ENCODE assay signal across 8 mouse cellular contexts in genomic region chr7:143154458-143154871, GRCm38 (mm10). TPM values are rescaled to one million over a fixed set of nuclear protein-coding genes. Genes with fewer than 3 reads are reported as not detected.
DNase-seq lines count a peak whose midpoint lies in the region; ATAC-seq and TF ChIP-seq lines count a peak whose summit lies in the region.

No protein-coding gene starts in this region.

- peaks cover 11% of the 10 kb centered on the region for H3K4me1 ChIP-seq in kidney, postnatal 0 days (replicated peaks; ENCODE audit: insufficient read depth, low read length)
- H3K4me1 ChIP-seq in limb, embryonic 11.5 days (ENCODE audit: control insufficient read depth, insufficient read depth, low read length) = peaks cover 24% of the 10 kb centered on the region

- peak overlapping the region; percentile 15; the same call in 1 of the 2 replicates for H3K27ac ChIP-seq in kidney, postnatal 0 days
- H3K27ac ChIP-seq in gastrocnemius, adult 2 months = no peak overlapping the region
- H3K27ac ChIP-seq in limb, embryonic 11.5 days (replicated peaks; ENCODE audit: low read depth, low read length) = peak overlapping the region; percentile 85

- WGBS in kidney, postnatal 0 days = 28% methylated on average over 19 of the region's 19 CpGs
- 16% methylated on average over 19 of the region's 19 CpGs for WGBS in limb, embryonic 11.5 days

- H3K27me3 ChIP-seq in kidney, postnatal 0 days (ENCODE audit: insufficient read depth, low read length) = no peaks in the 10 kb centered on the region
- H3K27me3 ChIP-seq in limb, embryonic 11.5 days (ENCODE audit: control insufficient read depth, insufficient read depth, low read length) = no peaks in the 10 kb centered on the region

- DNase-seq in kidney, postnatal 0 days (ENCODE audit: low spot score) = peak; percentile 61
- DNase-seq in kidney, postnatal 25 days = no peak
- peak; percentile 42 for DNase-seq in R1 (ENCODE audit: low read depth, low spot score)
- peak; percentile 51 for DNase-seq in gastrocnemius, adult 2 months
- DNase-seq in limb, embryonic 11.5 days (ENCODE audit: low spot score) = peak; percentile 74
- peak; percentile 54 for DNase-seq in retina, embryonic 14.5 days (ENCODE audit: low spot score)
- no peak for DNase-seq in frontal cortex, adult 2 months (ENCODE audit: extremely low spot score in 1 of 2, low spot score in 1 of 2)
- DNase-seq in right cerebral cortex, postnatal 25 days = no peak

- H3K36me3 ChIP-seq in kidney, postnatal 0 days (ENCODE audit: insufficient read depth, low read length) = no peaks in the 10 kb centered on the region
- no peaks in the 10 kb centered on the region for H3K36me3 ChIP-seq in limb, embryonic 11.5 days (ENCODE audit: control insufficient read depth, insufficient read depth, low read length)

- H3K9me3 ChIP-seq in kidney, postnatal 0 days (replicated peaks; ENCODE audit: low read length) = no peaks in the 10 kb centered on the region
- H3K9me3 ChIP-seq in limb, embryonic 11.5 days (ENCODE audit: control insufficient read depth, low read length) = no peaks in the 10 kb centered on the region

- no peak overlapping the region for H3K9ac ChIP-seq in kidney, postnatal 0 days (ENCODE audit: low read depth, low read length)
- H3K9ac ChIP-seq in limb, embryonic 11.5 days (ENCODE audit: low read length) = 0 out of 2 replicates have a peak overlapping the region, but pooled peaks have one; percentile 59

- no peak for TF ChIP-seq CTCF in kidney, postnatal 0 days (IDR thresholded peaks at IDR 0.05; ENCODE audit: low read depth)
- TF ChIP-seq CTCF in gastrocnemius, adult 2 months (IDR thresholded peaks at IDR 0.05) = no peak

- intact Hi-C loops in gastrocnemius, adult 2 months (cut with DNase I) = loop anchor here (1.0 to 10.0 kb wide), 3 partner anchors 140 to 312 kb away; no protein-coding TSS in a partner anchor

- 0 out of 2 replicates have a peak, but pooled peaks have one; percentile 27 for ATAC-seq in kidney, postnatal 0 days (replicated peaks; ENCODE audit: low FRiP score, low read depth)
- peak; percentile 53; the same call in 1 of the 2 replicates for ATAC-seq in limb, embryonic 11.5 days (ENCODE audit: insufficient number of reproducible peaks, low FRiP score, low TSS enrichment, low read depth)

- H3K4me3 ChIP-seq in kidney, postnatal 0 days (replicated peaks; ENCODE audit: low read depth, low read length) = no peak overlapping the region
- H3K4me3 ChIP-seq in gastrocnemius, adult 2 months = peak overlapping the region; percentile 65
- H3K4me3 ChIP-seq in limb, embryonic 11.5 days (ENCODE audit: low read depth, low read length) = no peak overlapping the region

- peak overlapping the region; percentile 11; the same call in 1 of the 2 replicates for H3K4me2 ChIP-seq in kidney, postnatal 0 days (ENCODE audit: low read length)
- H3K4me2 ChIP-seq in limb, embryonic 11.5 days (ENCODE audit: low read depth, severe bottlenecking) = peak overlapping the region; percentile 41; the same call in 1 of the 2 replicates

RNA-seq across cellular contexts. Expression of gene Kcnq1, which starts 48.3 kb away (rescaled TPM):
- polyA plus RNA-seq in kidney, postnatal 0 days (2015; fragmentation: Nextera tagmentation; extraction: Ambion mirVana) = 12.6 and 13.4 TPM in 2 replicates
- under 1 TPM; 0.33 to 0.67 TPM for total RNA-seq in gastrocnemius, adult 2 months (2021)
- polyA plus RNA-seq in limb, embryonic 11.5 days (2014; fragmentation: Nextera tagmentation; extraction: Ambion mirVana) = 1.5 and 1.7 TPM in 2 replicates
- polyA plus RNA-seq in frontal cortex, adult 2 months (2012; rRNA removed) = 0.74 and 1.4 TPM in 2 replicates

Comparison
In these comparisons a context has a peak if more than half of its experiments do, and no peak if none do; other contexts are left out.
1. DNase-seq: peak in kidney, postnatal 0 days (single experiment), R1 (single experiment), gastrocnemius, adult 2 months (single experiment), limb, embryonic 11.5 days (single experiment) and retina, embryonic 14.5 days (single experiment); none in kidney, postnatal 25 days (0 of 2), frontal cortex, adult 2 months (0 of 2) and right cerebral cortex, postnatal 25 days (single experiment).